Mouse (Mus musculus) stomach, postnatal 0 days (tissue): Measurements from ENCODE around the gene Hist1h4m.

Experiments used
- CTCF ChIP-seq: IDR thresholded peaks from 2 replicates; pipeline ENCODE4 v1.5.1; 2016; ENCODE audit warnings: antibody characterized with exemption, low read depth, mild to moderate bottlenecking, moderate library complexity
- EP300 ChIP-seq: optimal IDR thresholded peaks from 2 replicates; pipeline ENCODE3; 2016; ENCODE audit warnings: antibody characterized with exemption

DNA sequence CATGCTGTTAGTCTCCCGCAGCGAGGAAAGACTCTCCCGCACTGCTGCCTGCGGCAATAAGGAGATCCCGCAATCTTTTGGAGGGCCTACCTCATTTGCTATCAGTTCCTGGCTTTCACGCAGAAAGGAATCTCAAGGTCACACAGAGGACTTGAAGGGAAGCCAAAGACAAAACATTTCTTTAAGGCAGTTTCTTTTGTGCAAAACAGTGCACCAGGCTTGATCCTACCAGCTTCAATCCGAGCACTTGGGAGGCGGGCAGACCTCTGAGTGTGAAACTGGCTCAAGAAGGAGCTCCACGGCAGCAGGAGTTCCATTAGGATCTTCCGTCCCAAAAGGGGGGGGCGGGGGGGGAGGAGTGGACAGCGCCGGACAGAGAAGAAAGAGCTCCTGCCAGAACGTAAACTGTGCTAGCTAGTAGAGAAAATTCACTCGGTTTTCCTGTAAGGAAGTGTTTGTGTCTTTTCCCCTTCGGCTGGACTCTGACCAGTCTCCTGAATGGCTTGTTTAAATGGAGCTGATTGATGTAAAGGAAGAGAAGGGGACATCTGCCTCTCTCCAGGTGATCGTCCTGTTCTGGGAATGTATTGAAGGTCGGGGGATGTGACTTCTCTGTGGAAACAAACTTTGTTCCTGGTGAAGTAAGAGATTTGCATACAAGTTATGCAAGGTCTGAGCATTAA, 20.8 kb upstream of the Hist1h4m start:
- TF ChIP-seq CTCF: no peak
- TF ChIP-seq EP300: no peak
